Mouse (Mus musculus) heart, adult 2 months (tissue): Measurements from ENCODE around the gene Serpinb13.

Source experiments
- CTCF ChIP-seq: fragments of 200-600 bp; IDR thresholded peaks from 2 replicates; pipeline ENCODE4 v1.8.1; 2022; ENCODE audit warnings: antibody characterized with exemption, mild to moderate bottlenecking, moderate library complexity
- EP300 ChIP-seq: fragments of 200-500 bp; IDR thresholded peaks from 2 replicates; pipeline ENCODE4 v1.6.1; 2011; ENCODE audit warnings: low read depth, low read length, control low read depth; ENCODE audit not compliant: insufficient read depth
- POLR2A ChIP-seq: fragments of 200-500 bp; IDR thresholded peaks from 2 replicates; pipeline ENCODE4 v1.6.1; 2011; ENCODE audit warnings: mild to moderate bottlenecking, low read depth, low read length, control low read depth; ENCODE audit not compliant: insufficient read depth

- TF ChIP-seq POLR2A (no peak), EP300 (no peak), CTCF (no peak)
Measured at GRCm38 (mm10) chr1:106933658-106934057, 47.1 kb upstream of the Serpinb13 start.
